Mouse (Mus musculus) spleen, adult 2 months (tissue): ENCODE data around the gene Kcnn3. TPM values are rescaled to one million over a fixed set of nuclear protein-coding genes. Genes with fewer than 3 reads are reported as not detected.

Experiments used
- DNase-seq, 2 experiments: peaks; one replicate each; pipeline versions ENCODE4 v3.0.0 to v3.0.0-alpha.2; 2012 to 2021; ENCODE audit warnings: low spot score in 2 of 2, low read depth in 1 of 2
- H3K27ac ChIP-seq: fragments of 200-500 bp; 2 replicates; pipeline ENCODE4 v1.5.1; 2012; ENCODE audit warnings: low read length, inconsistent platforms; ENCODE audit not compliant: insufficient read depth
- H3K27me3 ChIP-seq: fragments of 200-500 bp; 2 replicates; pipeline ENCODE4 v1.6.1; 2012; ENCODE audit warnings: mild to moderate bottlenecking, moderate library complexity, low read length, inconsistent platforms; ENCODE audit not compliant: control insufficient read depth, insufficient read depth
- H3K36me3 ChIP-seq: fragments of 200-500 bp; 2 replicates; pipeline ENCODE4 v1.6.1; 2012; ENCODE audit warnings: mild to moderate bottlenecking, low read length, inconsistent platforms; ENCODE audit not compliant: control insufficient read depth, insufficient read depth
- H3K4me1 ChIP-seq: fragments of 200-500 bp; 2 replicates; pipeline ENCODE4 v1.6.1; 2011; ENCODE audit warnings: inconsistent platforms; ENCODE audit not compliant: control insufficient read depth, insufficient read depth, insufficient read length
- H3K4me3 ChIP-seq: fragments of 200-500 bp; 2 replicates; pipeline ENCODE4 v1.5.1; 2011; ENCODE audit warnings: mild to moderate bottlenecking, inconsistent platforms; ENCODE audit not compliant: insufficient read depth, insufficient read length; ENCODE audit errors: extremely low read depth
- CTCF ChIP-seq: fragments of 200-500 bp; IDR thresholded peaks from 2 replicates; pipeline ENCODE4 v1.5.1; 2011; ENCODE audit warnings: mild to moderate bottlenecking, inconsistent platforms; ENCODE audit not compliant: insufficient read depth, insufficient read length, insufficient replicate concordance; ENCODE audit errors: extremely low read depth
- POLR2A ChIP-seq: fragments of 200-500 bp; IDR thresholded peaks from 2 replicates; pipeline ENCODE4 v1.6.1; 2011; ENCODE audit warnings: low read depth, low read length, inconsistent platforms
- WGBS: fragments of 180-500 bp; shearing (Covaris S2); methylation state at CpG from one replicate; pipeline ENCODE4 v1.1.7; 2018; 5-methylcytosine and 5-hydroxymethylcytosine counted together
- polyA plus RNA-seq: library from polyadenylated mRNA; depleted of rRNA; stranded (reverse); fragments of >200 nt; gene quantifications from 2 replicates; pipeline ENCODE4 v1.2.3, GENCODE M21; 2012

Gene Kcnn3
- polyA plus RNA-seq, 1 experiment: 0.33 TPM

GRCm38 (mm10) chr3:89529796-89530195 lies 9.8 kb downstream of the Kcnn3 start:
- Histone ChIP-seq H3K4me1 (no peaks in the 10 kb centered on the region), H3K27ac (no peak overlapping the region), H3K4me3 (no peak overlapping the region), H3K36me3 (no peaks in the 10 kb centered on the region), H3K27me3 (no peaks in the 10 kb centered on the region)
- no peak for TF ChIP-seq CTCF
- TF ChIP-seq POLR2A: no peak
- DNase-seq: no peak
- 81% methylated on average over 3 of the region's 3 CpGs for WGBS

- no peaks in the 10 kb centered on the region for H3K4me1 ChIP-seq
- 67% methylated on average over 6 of the region's 6 CpGs for WGBS
- no peaks in the 10 kb centered on the region for H3K36me3 ChIP-seq
- no peak overlapping the region for H3K4me3 ChIP-seq
- DNase-seq: no peak
- H3K27ac ChIP-seq: no peak overlapping the region
- TF ChIP-seq POLR2A: no peak
- no peak for TF ChIP-seq CTCF
- H3K27me3 ChIP-seq: no peaks in the 10 kb centered on the region
These were observed 14.7 kb downstream of the Kcnn3 start for GRCm38 (mm10) chr3:89534566-89535097.

- no peaks in the 10 kb centered on the region for H3K27me3 ChIP-seq
- TF ChIP-seq CTCF: no peak
- TF ChIP-seq POLR2A: no peak
- no peak for DNase-seq
- H3K36me3 ChIP-seq: no peaks in the 10 kb centered on the region
- no peak overlapping the region for H3K27ac ChIP-seq
- 93% methylated on average over 2 of the region's 2 CpGs for WGBS
- H3K4me3 ChIP-seq: no peak overlapping the region
- H3K4me1 ChIP-seq: no peaks in the 10 kb centered on the region
These were observed 15.2 kb downstream of the Kcnn3 start for GRCm38 (mm10) chr3:89535147-89535546.

GRCm38 (mm10) chr3:89539036-89539739 lies 19.2 kb downstream of the Kcnn3 start:
- H3K27ac ChIP-seq: no peak overlapping the region
- no peak overlapping the region for H3K4me3 ChIP-seq
- TF ChIP-seq POLR2A (no peak), CTCF (no peak)
- no peaks in the 10 kb centered on the region for H3K36me3 ChIP-seq
- no peaks in the 10 kb centered on the region for H3K4me1 ChIP-seq
- no peak for DNase-seq
- H3K27me3 ChIP-seq: no peaks in the 10 kb centered on the region
- WGBS: 76% methylated on average over 10 of the region's 10 CpGs

- H3K36me3 ChIP-seq: no peaks in the 10 kb centered on the region
- no peak overlapping the region for H3K4me3 ChIP-seq
- DNase-seq: no peak
- 63% methylated on average over 9 of the region's 9 CpGs for WGBS
- no peak overlapping the region for H3K27ac ChIP-seq
- H3K4me1 ChIP-seq: no peaks in the 10 kb centered on the region
- H3K27me3 ChIP-seq: no peaks in the 10 kb centered on the region
- TF ChIP-seq CTCF: no peak
- TF ChIP-seq POLR2A: no peak
These were observed 19.9 kb downstream of the Kcnn3 start for GRCm38 (mm10) chr3:89539740-89540370.

DNA sequence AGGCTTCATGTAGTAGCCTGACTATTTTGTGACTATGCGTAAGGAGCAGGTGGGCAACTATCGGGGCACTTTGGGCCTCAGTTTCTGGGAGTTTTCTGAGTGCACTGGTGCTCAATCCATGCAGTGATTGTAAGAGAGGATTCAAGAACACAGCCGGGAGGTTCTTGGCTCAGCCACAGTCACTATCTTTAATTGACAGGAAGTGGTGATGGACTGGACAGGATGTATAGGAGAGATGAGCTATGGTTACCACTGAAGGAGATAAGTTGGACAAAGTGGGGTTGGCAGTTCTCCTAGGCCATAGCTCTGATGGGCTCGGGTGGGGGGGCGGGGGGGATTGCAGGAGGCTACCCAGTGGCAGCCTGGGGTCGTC lies 20.4 kb downstream of the Kcnn3 start:
- TF ChIP-seq POLR2A (no peak), CTCF (no peak)
- Histone ChIP-seq H3K27ac (no peak overlapping the region), H3K4me3 (no peak overlapping the region), H3K4me1 (no peaks in the 10 kb centered on the region), H3K27me3 (no peaks in the 10 kb centered on the region), H3K36me3 (no peaks in the 10 kb centered on the region)
- DNase-seq: no peak
- 68% methylated on average over 6 of the region's 6 CpGs for WGBS

DNA sequence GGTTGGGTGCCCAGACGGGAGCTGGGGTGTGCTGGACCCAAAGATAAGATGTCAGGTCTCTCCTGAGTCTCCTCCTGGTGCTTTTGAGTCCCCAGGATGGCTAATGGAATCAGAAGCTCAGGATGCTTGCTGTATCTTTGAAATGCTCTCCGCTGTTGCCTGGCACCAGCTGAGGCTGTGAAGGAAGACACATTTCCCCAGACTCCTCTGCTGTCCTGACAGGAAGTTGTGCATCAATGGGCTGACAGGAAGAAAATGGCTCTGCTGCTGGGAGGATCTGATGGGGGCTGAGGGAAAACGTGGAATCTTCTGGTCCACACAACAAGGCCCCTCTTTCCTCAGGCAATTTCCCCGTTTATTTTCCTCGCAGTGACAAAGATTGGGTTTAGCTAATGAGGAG lies 27.0 kb downstream of the Kcnn3 start:
- Histone ChIP-seq H3K27ac (no peak overlapping the region), H3K36me3 (no peaks in the 10 kb centered on the region), H3K27me3 (no peaks in the 10 kb centered on the region), H3K4me3 (no peak overlapping the region), H3K4me1 (no peaks in the 10 kb centered on the region)
- WGBS: 28% methylated on average over 5 of the region's 5 CpGs
- no peak for TF ChIP-seq POLR2A
- no peak for TF ChIP-seq CTCF
- DNase-seq: no peak
